Mouse (Mus musculus) heart, adult 2 months (tissue): ENCODE data around the gene Ap1g2. TPM values are rescaled to one million over a fixed set of nuclear protein-coding genes. Genes with fewer than 3 reads are reported as not detected.
A peak's percentile ranks its signal among the peaks of the same experiment; 100 is the strongest.

ENCODE experiments used
- DNase-seq, 2 experiments: peaks; one replicate each; pipeline ENCODE4 v3.0.0; 2021
- H3K27ac ChIP-seq: fragments of 200-600 bp; 2 replicates; pipeline ENCODE4 v1.8.1; 2022
- H3K27me3 ChIP-seq: fragments of 200-500 bp; 2 replicates; pipeline ENCODE4 v1.6.1; 2012; ENCODE audit warnings: mild to moderate bottlenecking, low read length, inconsistent platforms, mixed read lengths; ENCODE audit not compliant: control insufficient read depth, insufficient read depth
- H3K36me3 ChIP-seq: fragments of 200-500 bp; 2 replicates; pipeline ENCODE4 v1.6.1; 2012; ENCODE audit warnings: low read length, inconsistent platforms; ENCODE audit not compliant: control insufficient read depth, insufficient read depth
- H3K4me1 ChIP-seq: fragments of 200-500 bp; 2 replicates; pipeline ENCODE4 v1.6.1; 2011; ENCODE audit warnings: low read length; ENCODE audit not compliant: control insufficient read depth, insufficient read depth
- H3K4me3 ChIP-seq: fragments of 200-600 bp; 2 replicates; pipeline ENCODE4 v1.8.1; 2022
- H3K79me2 ChIP-seq: fragments of 200-500 bp; replicated peaks from 2 replicates; pipeline ENCODE4 v1.6.1; 2012; ENCODE audit warnings: mild to moderate bottlenecking, inconsistent platforms, low read length, moderate library complexity, mixed read lengths; ENCODE audit not compliant: control insufficient read depth, insufficient read depth
- H3K9ac ChIP-seq: fragments of 200-500 bp; 2 replicates; pipeline ENCODE4 v1.6.1; 2012; ENCODE audit warnings: low read depth, mild to moderate bottlenecking, control low read depth, inconsistent platforms, low read length, mixed read lengths
- CTCF ChIP-seq: fragments of 200-600 bp; IDR thresholded peaks from 2 replicates; pipeline ENCODE4 v1.8.1; 2022; ENCODE audit warnings: antibody characterized with exemption, mild to moderate bottlenecking, moderate library complexity
- EP300 ChIP-seq: fragments of 200-500 bp; IDR thresholded peaks from 2 replicates; pipeline ENCODE4 v1.6.1; 2011; ENCODE audit warnings: low read depth, low read length, control low read depth; ENCODE audit not compliant: insufficient read depth
- POLR2A ChIP-seq: fragments of 200-500 bp; IDR thresholded peaks from 2 replicates; pipeline ENCODE4 v1.6.1; 2011; ENCODE audit warnings: mild to moderate bottlenecking, low read depth, low read length, control low read depth; ENCODE audit not compliant: insufficient read depth
- WGBS: fragments of 180-500 bp; shearing (Covaris S2); methylation state at CpG from one replicate; pipeline ENCODE4 v1.1.7; 2018; 5-methylcytosine and 5-hydroxymethylcytosine counted together
- intact Hi-C: fragments of 180-260 bp; cut with DNase I; formaldehyde crosslinking; loops from one replicate; pipeline ENCODE4 v1.15.1; 2025
- polyA plus RNA-seq: library from polyadenylated mRNA; depleted of rRNA; stranded (reverse); fragments of >200 nt; gene quantifications from 2 replicates; pipeline ENCODE4 v1.2.3, GENCODE M21; 2012
- total RNA-seq, 2 experiments: library from RNA; stranded (reverse); gene quantifications; 2 replicates each; pipeline ENCODE4 v1.2.3; 2021

Gene Ap1g2
- total and polyA plus RNA-seq, 3 experiments: 5.3 to 10.2 (median 5.6) TPM

DNA sequence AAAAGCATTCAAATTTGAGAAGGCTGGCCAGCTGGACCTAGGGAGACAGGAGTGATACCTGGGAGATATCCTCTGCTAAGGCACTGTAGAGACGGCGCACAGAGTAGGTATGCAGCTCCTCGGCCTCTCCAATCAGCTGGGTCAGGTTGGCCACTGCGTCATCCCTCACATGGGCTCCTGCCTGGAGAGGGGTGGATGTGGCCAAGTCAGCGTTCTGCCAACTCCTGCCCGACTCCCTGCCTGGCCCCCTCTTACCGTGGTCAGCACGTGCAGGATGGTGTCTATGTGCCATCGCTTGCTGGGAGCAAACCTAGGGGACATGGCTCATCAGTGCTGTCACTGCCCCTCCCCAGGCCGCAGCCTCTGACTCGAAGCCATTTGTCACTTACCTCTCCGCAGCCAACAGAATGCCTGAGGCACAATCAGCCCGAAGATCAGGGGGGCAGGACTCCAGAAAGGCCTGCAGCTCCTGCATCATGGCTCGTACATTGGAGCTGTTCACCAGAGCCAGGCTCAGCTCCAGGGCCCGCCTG lies 4.1 kb downstream of the Ap1g2 start:
- no peaks in the 10 kb centered on the region for H3K36me3 ChIP-seq

DNA sequence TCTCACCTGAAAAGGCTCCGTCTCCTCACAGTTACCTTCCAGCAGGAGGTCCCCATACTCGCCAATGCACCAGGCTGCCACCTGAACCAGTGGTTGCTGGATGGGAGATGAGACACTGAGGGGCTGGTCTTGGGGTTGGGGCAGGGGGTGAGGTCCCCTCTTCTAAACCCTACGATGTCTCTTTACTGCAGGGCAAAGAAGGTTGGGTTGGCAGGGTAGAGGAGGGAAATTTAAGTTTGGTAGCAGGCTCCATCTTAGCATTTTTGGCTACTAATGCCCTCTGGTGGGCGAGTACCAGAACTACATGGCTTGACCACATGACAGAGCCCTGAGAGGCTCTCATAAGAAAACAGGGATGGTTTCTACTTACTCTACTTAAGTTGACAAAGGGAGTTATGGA lies 4.8 kb downstream of the Ap1g2 start:
- 53% methylated on average over 4 of the region's 4 CpGs for WGBS

More for the DNA sequence above, 4.1 kb downstream of the Ap1g2 start:
- no peak overlapping the region for H3K27ac ChIP-seq
- no peak for TF ChIP-seq POLR2A
- TF ChIP-seq EP300: no peak
- no peaks in the 10 kb centered on the region for H3K79me2 ChIP-seq
- intact Hi-C loops: no loop called here
- no peaks in the 10 kb centered on the region for H3K27me3 ChIP-seq
- no peak overlapping the region for H3K4me3 ChIP-seq
- DNase-seq: no peak
- no peak overlapping the region for H3K9ac ChIP-seq
- 80% methylated on average over 15 of the region's 15 CpGs for WGBS
- no peaks in the 10 kb centered on the region; the same call in 1 of the 2 replicates for H3K4me1 ChIP-seq

GRCm38 (mm10) chr14:55098067-55098466 lies 8.3 kb downstream of the Ap1g2 start:
- 51% methylated on average over 4 of the region's 4 CpGs for WGBS
- no peak for TF ChIP-seq POLR2A
- 0 out of 2 replicates have a peak, but pooled peaks have one; percentile 35 for TF ChIP-seq EP300
- peak; percentile 74 for TF ChIP-seq CTCF
- intact Hi-C loops: loop anchor here (2.0 kb wide), 1 partner anchor 73 kb away; no protein-coding TSS in a partner anchor
- no peak for DNase-seq
- Histone ChIP-seq H3K4me1 (peaks cover 5% of the 10 kb centered on the region), H3K79me2 (no peaks in the 10 kb centered on the region), H3K9ac (no peak overlapping the region), H3K27me3 (no peaks in the 10 kb centered on the region), H3K36me3 (no peaks in the 10 kb centered on the region), H3K4me3 (no peak overlapping the region), H3K27ac (peak overlapping the region; percentile 38)

More for the DNA sequence above, 4.8 kb downstream of the Ap1g2 start:
- no peaks in the 10 kb centered on the region for H3K36me3 ChIP-seq
- peak in 1 of 2 experiments; percentile 52 for DNase-seq
- intact Hi-C loops: no loop called here
- no peak overlapping the region for H3K9ac ChIP-seq
- no peak overlapping the region for H3K27ac ChIP-seq
- H3K27me3 ChIP-seq: no peaks in the 10 kb centered on the region
- TF ChIP-seq CTCF (peak; percentile 89), POLR2A (no peak)
- no peak overlapping the region for H3K4me3 ChIP-seq
- H3K4me1 ChIP-seq: peaks cover 1% of the 10 kb centered on the region
- H3K79me2 ChIP-seq: no peaks in the 10 kb centered on the region

DNA sequence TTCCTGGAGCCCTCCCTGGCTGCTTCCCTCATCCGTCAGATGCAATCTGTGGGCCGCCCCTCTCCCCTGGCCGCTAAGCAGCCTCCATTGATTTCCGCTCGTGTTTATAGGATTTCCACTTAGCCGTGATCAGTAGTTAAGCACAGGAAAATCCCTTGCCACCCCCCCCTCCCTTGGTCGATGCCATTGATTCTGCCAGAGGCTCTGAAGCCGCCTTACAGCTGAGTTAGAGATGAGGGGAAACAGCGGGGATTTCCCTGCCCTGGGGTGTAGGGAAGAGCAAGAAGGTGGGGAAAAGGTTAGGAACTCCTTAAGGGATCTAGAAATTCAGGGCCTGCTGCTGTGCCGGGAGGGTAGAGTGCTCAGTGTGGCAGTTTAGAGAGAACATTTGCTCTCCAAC lies 8.7 kb downstream of the Ap1g2 start:
- H3K79me2 ChIP-seq: no peaks in the 10 kb centered on the region
- peak overlapping the region; percentile 38 for H3K27ac ChIP-seq
- intact Hi-C loops: loop anchor here (2.0 kb wide), 1 partner anchor 73 kb away; no protein-coding TSS in a partner anchor
- H3K4me1 ChIP-seq: peaks cover 5% of the 10 kb centered on the region
- no peak overlapping the region for H3K4me3 ChIP-seq
- 49% methylated on average over 10 of the region's 10 CpGs for WGBS
- no peak for TF ChIP-seq POLR2A
- no peak for TF ChIP-seq EP300
- TF ChIP-seq CTCF: no peak
- no peaks in the 10 kb centered on the region for H3K36me3 ChIP-seq
- DNase-seq: no peak
- H3K27me3 ChIP-seq: no peaks in the 10 kb centered on the region
- H3K9ac ChIP-seq: no peak overlapping the region

GRCm38 (mm10) chr14:55096573-55097087 lies 9.8 kb downstream of the Ap1g2 start:
- WGBS: 72% methylated on average over 9 of the region's 9 CpGs
- Histone ChIP-seq H3K4me3 (no peak overlapping the region), H3K27me3 (no peaks in the 10 kb centered on the region), H3K36me3 (no peaks in the 10 kb centered on the region), H3K4me1 (peaks cover 6% of the 10 kb centered on the region), H3K27ac (no peak overlapping the region), H3K9ac (no peak overlapping the region), H3K79me2 (no peaks in the 10 kb centered on the region)
- intact Hi-C loops: no loop called here
- TF ChIP-seq EP300 (no peak), CTCF (no peak), POLR2A (no peak)
- DNase-seq: no peak

- Histone ChIP-seq H3K4me3 (peak overlapping the region; percentile 87; the same call in 1 of the 2 replicates), H3K79me2 (no peaks in the 10 kb centered on the region), H3K36me3 (no peaks in the 10 kb centered on the region), H3K27me3 (no peaks in the 10 kb centered on the region), H3K9ac (no peak overlapping the region), H3K27ac (no peak overlapping the region), H3K4me1 (peaks cover 6% of the 10 kb centered on the region)
- intact Hi-C loops: loop anchor here (2.0 kb wide), 1 partner anchor 203 kb away; the partner anchor contains the start of gene Pabpn1
- TF ChIP-seq POLR2A: no peak
- DNase-seq: no peak
- 67% methylated on average over 12 of the region's 12 CpGs for WGBS
Observed at GRCm38 (mm10) chr14:55095671-55096070, 10.7 kb downstream of the Ap1g2 start.
